ENCODE assay signal across 8 mouse cellular contexts in genomic region chr9:95688064-95688463, GRCm38 (mm10). TPM values are rescaled to one million over a fixed set of nuclear protein-coding genes. Genes with fewer than 3 reads are reported as not detected.
DNase-seq lines count a peak whose midpoint lies in the region; ATAC-seq and TF ChIP-seq lines count a peak whose summit lies in the region.

No protein-coding gene starts in this region.

- H3K9me3 ChIP-seq in midbrain, embryonic 14.5 days (ENCODE audit: control insufficient read depth, low read length): no peaks in the 10 kb centered on the region
- no peaks in the 10 kb centered on the region for H3K9me3 ChIP-seq in midbrain, embryonic 15.5 days

- H3K4me3 ChIP-seq in midbrain, embryonic 14.5 days (replicated peaks; ENCODE audit: low read depth, low read length): no peak overlapping the region
- no peak overlapping the region for H3K4me3 ChIP-seq in midbrain, embryonic 15.5 days

- ATAC-seq in midbrain, embryonic 14.5 days (ENCODE audit: low FRiP score, low TSS enrichment): no peak
- ATAC-seq in midbrain, embryonic 15.5 days (replicated peaks): no peak

- no peak overlapping the region for H3K4me2 ChIP-seq in midbrain, embryonic 14.5 days (ENCODE audit: low read length)
- H3K4me2 ChIP-seq in midbrain, embryonic 15.5 days: no peak overlapping the region

- no peaks in the 10 kb centered on the region for H3K27me3 ChIP-seq in midbrain, embryonic 14.5 days (ENCODE audit: control insufficient read depth, insufficient read depth, low read length)
- no peaks in the 10 kb centered on the region for H3K27me3 ChIP-seq in midbrain, embryonic 15.5 days (replicated peaks)

- 64% methylated on average over 3 of the region's 3 CpGs for WGBS in midbrain, embryonic 14.5 days
- WGBS in midbrain, embryonic 15.5 days: 62% methylated on average over 3 of the region's 3 CpGs

- TF ChIP-seq POLR2A in brain, embryonic 14.5 days (IDR thresholded peaks at IDR 0.05; ENCODE audit: borderline replicate concordance, extremely low read depth, insufficient read depth, insufficient read length, poor library complexity, severe bottlenecking): no peak

- no peak overlapping the region for H3K27ac ChIP-seq in midbrain, embryonic 14.5 days (replicated peaks; ENCODE audit: low read depth, low read length)
- no peak overlapping the region for H3K27ac ChIP-seq in midbrain, embryonic 15.5 days

- no peaks in the 10 kb centered on the region for H3K36me3 ChIP-seq in midbrain, embryonic 14.5 days (ENCODE audit: control insufficient read depth, insufficient read depth, low read length)
- H3K36me3 ChIP-seq in midbrain, embryonic 15.5 days (replicated peaks): no peaks in the 10 kb centered on the region

- DNase-seq in embryo, embryonic 10 days (ENCODE audit: low spot score): peak; percentile 31
- DNase-seq in embryo, embryonic 9.5 days (ENCODE audit: extremely low spot score): no peak
- peak; percentile 20 for DNase-seq in midbrain, embryonic 14.5 days
- DNase-seq in brain, embryonic 14.5 days (ENCODE audit: low read depth): no peak
- DNase-seq in kidney, postnatal 10 days: peak; percentile 44
- DNase-seq in ovary, postnatal 14 days (ENCODE audit: low spot score): no peak
- DNase-seq in right cerebral cortex, adult 18-20 months: no peak

- H3K4me1 ChIP-seq in midbrain, embryonic 14.5 days (ENCODE audit: control insufficient read depth, insufficient read depth, low read length): no peaks in the 10 kb centered on the region
- H3K4me1 ChIP-seq in midbrain, embryonic 15.5 days: no peaks in the 10 kb centered on the region

- H3K9ac ChIP-seq in midbrain, embryonic 14.5 days (replicated peaks; ENCODE audit: low read length): no peak overlapping the region
- H3K9ac ChIP-seq in midbrain, embryonic 15.5 days: no peak overlapping the region

- peak; percentile 52; the same call in 1 of the 2 replicates for TF ChIP-seq CTCF in brain, embryonic 14.5 days (IDR thresholded peaks at IDR 0.05; ENCODE audit: borderline replicate concordance, extremely low read depth, insufficient read depth, insufficient read length)

RNA-seq across cellular contexts. Expression of gene Pcolce2, which starts 50.7 kb away (rescaled TPM):
- polyA plus RNA-seq in midbrain, embryonic 14.5 days (2014; fragmentation: Nextera tagmentation; extraction: Ambion mirVana): 1.1 and 1.2 TPM in 2 replicates
- 1.3 and 2.9 TPM in 2 replicates for polyA plus RNA-seq in midbrain, embryonic 15.5 days (2015; fragmentation: Nextera tagmentation; extraction: Ambion mirVana)
- polyA plus RNA-seq in brain, embryonic 14.5 days (2012; rRNA removed): 0.19 and 1.00 TPM in 2 replicates

Comparison
In these comparisons a context has a peak if more than half of its experiments do, and no peak if none do; other contexts are left out.
1. DNase-seq: peak in embryo, embryonic 10 days (single experiment), midbrain, embryonic 14.5 days (single experiment) and kidney, postnatal 10 days (single experiment); none in embryo, embryonic 9.5 days (single experiment), brain, embryonic 14.5 days (single experiment), ovary, postnatal 14 days (single experiment) and right cerebral cortex, adult 18-20 months (single experiment).